Mouse (Mus musculus): ENCODE data around the gene Dnm1. TPM values are rescaled to one million over a fixed set of nuclear protein-coding genes. Genes with fewer than 3 reads are reported as not detected.
A peak's percentile ranks its signal among the peaks of the same experiment; 100 is the strongest.

Gene Dnm1
- polyA plus RNA-seq, 1 experiment = 52.6 TPM

- no peak for TF ChIP-seq POLR2A (IDR thresholded peaks at IDR 0.05; ENCODE audit: low read depth, low read length)
- TF ChIP-seq CTCF (IDR thresholded peaks at IDR 0.05; ENCODE audit: borderline replicate concordance, insufficient read depth, low read length) = no peak
- Histone ChIP-seq H3K27ac (ENCODE audit: insufficient read depth, low read length) (no peak overlapping the region), H3K4me3 (ENCODE audit: insufficient read depth, low read length) (no peak overlapping the region), H3K4me1 (ENCODE audit: control insufficient read depth, insufficient read depth, low read length) (no peaks in the 10 kb centered on the region)
Measured at GRCm38 (mm10) chr2:32382689-32383088, 29.6 kb upstream of the Dnm1 start.

GRCm38 (mm10) chr2:32381775-32382223, 28.7 kb upstream of the Dnm1 start, which contains the start of gene 1110008P14Rik:
Gene 1110008P14Rik (minus strand): TSS chr2:32381938.
- H3K27ac ChIP-seq (ENCODE audit: insufficient read depth, low read length) = no peak within 1 kb of the TSS
- no peaks in the 10 kb centered on the region for H3K4me1 ChIP-seq (ENCODE audit: control insufficient read depth, insufficient read depth, low read length)
- peak; percentile 50 for TF ChIP-seq POLR2A (IDR thresholded peaks at IDR 0.05; ENCODE audit: low read depth, low read length)
- TF ChIP-seq CTCF (IDR thresholded peaks at IDR 0.05; ENCODE audit: borderline replicate concordance, insufficient read depth, low read length) = no peak
- H3K4me3 ChIP-seq (ENCODE audit: insufficient read depth, low read length) = peak within 1 kb of the TSS; percentile 82

GRCm38 (mm10) chr2:32381141-32381774, 28.1 kb upstream of the Dnm1 start:
- H3K4me3 ChIP-seq (ENCODE audit: insufficient read depth, low read length) = peak overlapping the region; percentile 82
- no peak overlapping the region for H3K27ac ChIP-seq (ENCODE audit: insufficient read depth, low read length)
- TF ChIP-seq POLR2A (IDR thresholded peaks at IDR 0.05; ENCODE audit: low read depth, low read length) (no peak), CTCF (IDR thresholded peaks at IDR 0.05; ENCODE audit: borderline replicate concordance, insufficient read depth, low read length) (no peak)
- H3K4me1 ChIP-seq (ENCODE audit: control insufficient read depth, insufficient read depth, low read length) = no peaks in the 10 kb centered on the region

GRCm38 (mm10) chr2:32380001-32380500, 26.9 kb upstream of the Dnm1 start:
- TF ChIP-seq POLR2A (IDR thresholded peaks at IDR 0.05; ENCODE audit: low read depth, low read length) = no peak
- no peak for TF ChIP-seq CTCF (IDR thresholded peaks at IDR 0.05; ENCODE audit: borderline replicate concordance, insufficient read depth, low read length)
- H3K27ac ChIP-seq (ENCODE audit: insufficient read depth, low read length) = no peak overlapping the region
- H3K4me1 ChIP-seq (ENCODE audit: control insufficient read depth, insufficient read depth, low read length) = no peaks in the 10 kb centered on the region
- no peak overlapping the region for H3K4me3 ChIP-seq (ENCODE audit: insufficient read depth, low read length)

- no peak overlapping the region for H3K27ac ChIP-seq (ENCODE audit: insufficient read depth, low read length)
- TF ChIP-seq POLR2A (IDR thresholded peaks at IDR 0.05; ENCODE audit: low read depth, low read length) (no peak), CTCF (IDR thresholded peaks at IDR 0.05; ENCODE audit: borderline replicate concordance, insufficient read depth, low read length) (no peak)
- H3K4me3 ChIP-seq (ENCODE audit: insufficient read depth, low read length) = no peak overlapping the region
- H3K4me1 ChIP-seq (ENCODE audit: control insufficient read depth, insufficient read depth, low read length) = no peaks in the 10 kb centered on the region
Measured at GRCm38 (mm10) chr2:32376963-32377362, 23.8 kb upstream of the Dnm1 start.

- H3K27ac ChIP-seq (ENCODE audit: insufficient read depth, low read length) = no peak overlapping the region
- H3K4me3 ChIP-seq (ENCODE audit: insufficient read depth, low read length) = no peak overlapping the region
- H3K4me1 ChIP-seq (ENCODE audit: control insufficient read depth, insufficient read depth, low read length) = no peaks in the 10 kb centered on the region
- TF ChIP-seq POLR2A (IDR thresholded peaks at IDR 0.05; ENCODE audit: low read depth, low read length) (no peak), CTCF (IDR thresholded peaks at IDR 0.05; ENCODE audit: borderline replicate concordance, insufficient read depth, low read length) (no peak)
Measured at GRCm38 (mm10) chr2:32375317-32375940, 22.3 kb upstream of the Dnm1 start.

GRCm38 (mm10) chr2:32374191-32374590, 21.1 kb upstream of the Dnm1 start:
- H3K4me3 ChIP-seq (ENCODE audit: insufficient read depth, low read length) = no peak overlapping the region
- no peak overlapping the region for H3K27ac ChIP-seq (ENCODE audit: insufficient read depth, low read length)
- TF ChIP-seq POLR2A (IDR thresholded peaks at IDR 0.05; ENCODE audit: low read depth, low read length) = no peak
- no peak for TF ChIP-seq CTCF (IDR thresholded peaks at IDR 0.05; ENCODE audit: borderline replicate concordance, insufficient read depth, low read length)
- no peaks in the 10 kb centered on the region for H3K4me1 ChIP-seq (ENCODE audit: control insufficient read depth, insufficient read depth, low read length)

- no peaks in the 10 kb centered on the region; the same call in 1 of the 2 replicates for H3K4me1 ChIP-seq (ENCODE audit: control insufficient read depth, insufficient read depth, low read length)
- no peak overlapping the region for H3K4me3 ChIP-seq (ENCODE audit: insufficient read depth, low read length)
- H3K27ac ChIP-seq (ENCODE audit: insufficient read depth, low read length) = no peak overlapping the region
- no peak for TF ChIP-seq CTCF (IDR thresholded peaks at IDR 0.05; ENCODE audit: borderline replicate concordance, insufficient read depth, low read length)
- no peak for TF ChIP-seq POLR2A (IDR thresholded peaks at IDR 0.05; ENCODE audit: low read depth, low read length)
Measured at GRCm38 (mm10) chr2:32367315-32367714, 14.2 kb upstream of the Dnm1 start.

- H3K4me1 ChIP-seq (ENCODE audit: control insufficient read depth, insufficient read depth, low read length) = no peaks in the 10 kb centered on the region; the same call in 1 of the 2 replicates
- TF ChIP-seq POLR2A (IDR thresholded peaks at IDR 0.05; ENCODE audit: low read depth, low read length) (no peak), CTCF (IDR thresholded peaks at IDR 0.05; ENCODE audit: borderline replicate concordance, insufficient read depth, low read length) (no peak)
- H3K4me3 ChIP-seq (ENCODE audit: insufficient read depth, low read length) = peak overlapping the region; percentile 64; the same call in 1 of the 2 replicates
- no peak overlapping the region for H3K27ac ChIP-seq (ENCODE audit: insufficient read depth, low read length)
Measured at GRCm38 (mm10) chr2:32364121-32364520, 11.0 kb upstream of the Dnm1 start.
